Mouse (Mus musculus) hematopoietic stem cell, adult 5-6 weeks (primary cell): Measurements from ENCODE around the gene Tsfm. TPM values are rescaled to one million over a fixed set of nuclear protein-coding genes. Genes with fewer than 3 reads are reported as not detected.
"Not testable (repeated sequence)": the region's sequence is repeated elsewhere in the genome, so short reads cannot be mapped to it uniquely, and the experiment has no call there.

Source experiments
- ATAC-seq, 2 experiments: fragments of 125-278 bp in 1 of 2; replicated peaks in 1 of 2; 2 replicates each; pipeline ENCODE4 v1.8.0; 2016 to 2017; ENCODE audit warnings: inconsistent platforms in 2 of 2, mild to moderate bottlenecking in 2 of 2, moderate number of reproducible peaks in 2 of 2, low read depth in 1 of 2, moderate TSS enrichment in 1 of 2; ENCODE audit not compliant: low FRiP score in 2 of 2, poor library complexity in 2 of 2, severe bottlenecking in 2 of 2, insufficient read depth in 1 of 2, low TSS enrichment in 1 of 2
- total RNA-seq: library from RNA; stranded (forward); fragments of 172-1452, 232-1000 nt; gene quantifications from 2 replicates; pipeline ENCODE4 v1.2.3, GENCODE M21; 2017

Gene Tsfm
- total RNA-seq, 1 experiment from 2014 or later: 35.5 TPM

GRCm38 (mm10) chr10:127068360-127069038 is 37.9 kb upstream of the Tsfm start:
- no peak for ATAC-seq

DNA sequence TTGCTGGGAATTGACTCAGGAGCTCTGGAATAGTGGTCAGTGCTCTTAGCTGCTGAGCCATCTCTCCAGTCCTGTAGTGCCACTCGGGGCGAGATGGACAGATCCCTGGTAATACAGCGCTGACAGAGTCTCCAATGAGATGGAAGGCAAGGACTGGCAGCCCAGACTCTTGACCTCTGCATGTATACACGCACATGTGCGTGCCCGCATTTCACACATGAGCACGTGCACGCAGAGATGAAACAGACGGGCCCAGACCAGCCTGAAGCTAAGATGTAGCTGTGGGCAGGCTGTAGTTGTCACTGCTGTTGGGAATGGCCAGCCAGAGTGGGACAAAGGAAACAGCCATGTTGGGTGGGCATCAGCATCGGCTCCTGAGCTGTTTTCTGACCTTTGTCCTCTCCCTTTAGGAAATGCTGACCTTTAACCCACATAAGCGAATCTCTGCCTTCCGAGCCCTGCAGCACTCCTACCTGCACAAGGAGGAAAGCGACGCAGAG is 35.9 kb upstream of the Tsfm start:
- no peak for ATAC-seq

DNA sequence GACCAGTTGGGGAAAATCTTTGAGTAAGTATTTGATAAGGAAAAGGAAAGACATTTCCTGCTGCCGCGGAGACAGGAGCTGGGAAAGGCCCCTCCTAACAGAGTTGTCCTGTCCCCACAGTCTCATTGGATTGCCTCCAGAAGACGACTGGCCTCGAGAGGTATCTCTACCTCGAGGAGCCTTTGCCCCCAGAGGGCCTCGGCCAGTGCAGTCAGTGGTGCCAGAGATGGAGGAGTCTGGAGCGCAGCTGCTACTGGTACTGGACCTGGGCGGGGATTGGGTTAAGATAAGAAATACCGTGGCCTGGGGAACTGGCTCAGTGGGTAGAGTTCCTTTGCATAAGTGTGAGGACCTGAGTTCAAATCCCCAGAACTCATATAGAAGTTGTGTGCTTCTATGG is 35.3 kb upstream of the Tsfm start:
- no peak for ATAC-seq

GRCm38 (mm10) chr10:127063913-127064870 is 33.6 kb upstream of the Tsfm start:
- no peak for ATAC-seq

- peak; percentile 77 to 86 for ATAC-seq
Observed at GRCm38 (mm10) chr10:127063239-127063872, 32.7 kb upstream of the Tsfm start, which contains the start of gene Cdk4. Cdk4 (plus strand) TSS chr10:127063534.

DNA sequence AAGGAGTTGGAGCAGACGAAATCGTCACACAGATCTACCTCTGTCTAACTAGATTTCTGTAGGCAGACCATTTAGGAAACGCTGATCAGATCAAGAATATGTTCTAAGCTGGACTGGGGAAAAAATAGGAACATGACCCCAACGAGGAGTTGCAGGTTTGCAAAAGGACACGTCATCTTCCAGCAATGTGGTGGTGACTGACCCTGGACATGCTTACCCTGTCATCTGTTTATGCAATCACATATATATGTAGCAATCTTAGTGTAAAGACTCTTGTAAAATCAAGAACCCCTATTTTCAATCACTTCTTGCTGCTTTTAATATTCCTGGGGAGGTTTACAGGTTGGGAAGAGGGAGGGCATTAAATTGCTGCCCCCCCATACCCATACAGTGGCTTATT is 31.9 kb upstream of the Tsfm start:
- ATAC-seq: no peak

- ATAC-seq: not testable (repeated sequence)
Observed at GRCm38 (mm10) chr10:127062101-127062500, 31.5 kb upstream of the Tsfm start.

GRCm38 (mm10) chr10:127061513-127061912 is 30.9 kb upstream of the Tsfm start:
- ATAC-seq: no peak

- ATAC-seq: no peak
Observed at GRCm38 (mm10) chr10:127061085-127061484, 30.4 kb upstream of the Tsfm start.

- ATAC-seq: no peak
Observed at GRCm38 (mm10) chr10:127059968-127060916, 29.6 kb upstream of the Tsfm start, which contains the start of gene March9. March9 (minus strand) TSS chr10:127060184.

DNA sequence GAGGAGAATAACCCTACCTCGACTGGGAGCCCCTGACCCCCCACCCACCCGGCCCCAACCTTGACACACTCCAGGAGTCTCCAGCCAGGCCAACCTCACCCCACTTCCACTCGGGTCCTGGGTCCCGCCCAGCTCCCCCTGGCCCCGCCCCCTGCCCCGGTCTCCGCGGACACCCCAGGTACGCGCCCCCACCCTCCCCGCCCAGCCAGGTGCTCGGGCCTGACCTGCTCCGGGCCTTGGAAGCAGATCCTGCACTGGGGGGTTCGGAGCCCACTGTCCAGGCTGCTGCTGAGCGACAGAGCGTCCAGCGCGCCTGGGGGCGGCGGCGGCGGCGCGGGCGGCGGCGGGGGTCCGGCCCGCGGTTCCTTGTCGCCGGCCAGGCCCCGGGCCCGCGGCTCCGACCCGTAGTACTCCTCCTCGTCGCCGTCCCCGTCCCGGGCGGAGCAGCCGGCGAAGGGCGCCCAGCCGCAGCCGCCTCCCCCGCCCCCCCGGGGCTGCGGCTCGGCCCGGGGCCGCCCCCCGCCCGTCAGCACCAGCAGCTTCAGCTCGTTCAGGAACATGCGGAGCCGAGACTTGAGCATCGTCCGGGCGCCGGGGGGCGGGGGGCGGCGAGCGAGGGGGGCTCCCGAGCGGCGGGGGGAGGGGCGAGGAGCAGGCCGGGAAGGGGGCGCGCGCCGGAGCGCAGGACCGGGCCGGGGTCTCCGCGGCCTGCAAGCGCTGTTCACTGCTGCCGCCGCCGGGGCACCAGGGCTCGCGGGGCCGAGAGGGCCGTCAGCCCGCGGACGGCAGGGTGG is 28.7 kb upstream of the Tsfm start:
- no peak for ATAC-seq

DNA sequence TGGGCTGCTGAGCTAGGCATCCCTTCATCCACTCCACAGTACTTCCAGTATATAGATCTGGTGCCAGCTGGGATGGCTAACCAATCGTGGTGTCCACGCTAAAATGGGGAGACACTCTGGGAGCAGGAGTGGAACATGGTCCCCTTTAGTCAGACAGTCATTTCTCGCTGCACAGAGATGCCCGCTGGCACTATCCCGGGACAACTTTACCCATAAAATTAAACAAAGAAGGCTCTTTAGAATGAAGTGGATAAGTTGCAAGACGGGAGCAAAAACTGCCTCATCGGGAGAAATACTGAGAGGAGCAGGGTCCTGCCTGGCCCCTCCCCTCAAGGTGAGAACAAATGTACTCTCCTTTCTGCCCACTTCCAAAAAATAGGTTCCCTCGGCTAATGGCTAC is 28.1 kb upstream of the Tsfm start:
- no peak for ATAC-seq

GRCm38 (mm10) chr10:127058161-127058560 is 27.5 kb upstream of the Tsfm start:
- ATAC-seq: peak; percentile 71 to 76

DNA sequence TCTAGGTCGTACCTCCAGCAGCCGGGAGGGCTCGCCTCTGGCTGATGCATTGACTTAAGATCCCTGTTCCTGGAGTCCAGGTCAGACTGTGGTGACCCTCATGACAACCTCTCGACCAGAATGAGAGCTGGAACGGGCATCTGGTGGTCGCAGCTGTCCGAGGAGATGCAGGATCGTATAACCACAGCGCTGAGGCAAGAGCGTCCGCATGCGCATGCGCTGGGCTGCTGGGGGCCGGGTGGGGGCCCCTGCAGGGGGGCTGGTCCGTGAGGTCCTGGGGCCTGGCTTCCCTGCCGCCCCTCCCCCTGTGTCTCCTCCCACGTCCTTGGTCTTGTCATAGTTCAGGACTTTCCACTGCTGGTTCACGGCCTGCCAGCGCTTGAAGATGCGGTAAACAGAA is 25.9 kb upstream of the Tsfm start:
- no peak for ATAC-seq

GRCm38 (mm10) chr10:127055406-127055805 is 24.8 kb upstream of the Tsfm start:
- no peak for ATAC-seq

GRCm38 (mm10) chr10:127054646-127055045 is 24.0 kb upstream of the Tsfm start:
- no peak for ATAC-seq
